Mouse (Mus musculus) CD4-positive, CD25-positive, alpha-beta regulatory T cell, adult 4 months (primary cell): ENCODE measurements around the gene Snrpf. TPM values are rescaled to one million over a fixed set of nuclear protein-coding genes. Genes with fewer than 3 reads are reported as not detected.

ENCODE experiments used
- ATAC-seq: one replicate; pipeline ENCODE4 v1.8.0; 2017
- polyA plus RNA-seq, 2 experiments: library from polyadenylated mRNA; unstranded; fragments of 100-300 nt; shearing (Covaris generic); gene quantifications; one replicate each; pipeline ENCODE4 v1.2.1; 2017

The Snrpf gene
- 10 to 100 TPM; 55.4 to 63.9 TPM for polyA plus RNA-seq

DNA sequence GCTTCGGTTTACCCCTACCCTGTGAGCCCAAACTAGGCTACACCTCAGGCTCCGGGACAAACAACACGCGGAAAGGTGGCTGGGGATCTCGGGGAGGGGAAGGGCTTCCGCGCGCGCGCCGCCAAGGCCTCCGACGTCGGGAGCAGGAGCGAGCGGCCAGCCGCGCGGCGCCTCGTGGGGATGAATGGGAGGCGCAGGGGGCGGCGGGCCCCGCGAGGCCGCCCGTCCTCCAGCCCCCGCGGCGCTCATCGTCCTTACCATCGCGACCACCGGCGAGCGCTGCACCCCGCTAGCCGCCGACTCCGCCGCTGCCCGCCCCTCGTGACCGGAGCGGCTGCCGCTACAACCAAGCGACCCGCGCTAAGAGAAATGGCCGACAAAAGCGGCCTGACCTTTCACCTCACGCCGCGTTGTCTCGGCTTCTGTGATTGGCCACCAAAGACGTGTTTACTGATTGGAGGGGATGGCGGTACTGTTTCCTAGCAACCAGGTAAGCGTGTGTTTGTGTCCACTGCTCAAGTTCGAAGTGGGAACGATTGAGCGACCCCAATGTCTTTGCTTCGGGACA is at the start of gene Snrpf:
Snrpf (minus strand) TSS at position 426 of the 568 bp plus-strand sequence.
- peak; percentile 79 for ATAC-seq

GRCm38 (mm10) chr10:93635941-93636340 is 46.4 kb upstream of the Snrpf start:
- no peak for ATAC-seq

DNA sequence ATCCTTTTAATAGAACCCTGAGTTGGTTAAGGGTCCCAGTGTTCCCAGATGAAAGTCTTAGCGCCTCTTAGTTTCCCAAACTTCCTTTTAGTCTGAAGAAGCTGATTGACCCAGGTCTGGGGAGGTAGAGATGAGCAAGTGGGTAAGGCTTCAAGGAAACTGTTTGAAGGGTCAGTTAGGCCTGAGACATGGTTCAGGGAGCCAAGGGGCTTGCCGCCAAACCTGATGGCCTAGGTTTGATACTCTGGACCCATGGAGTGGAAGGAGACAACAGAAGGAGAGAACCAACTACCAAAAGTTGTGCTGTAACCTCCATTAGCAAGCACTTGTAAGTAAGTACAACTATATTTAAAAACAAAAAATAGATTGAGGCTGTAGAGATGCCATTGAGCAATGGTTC is 44.5 kb upstream of the Snrpf start:
- no peak for ATAC-seq

GRCm38 (mm10) chr10:93633563-93633962 is 44.1 kb upstream of the Snrpf start:
- no peak for ATAC-seq

DNA sequence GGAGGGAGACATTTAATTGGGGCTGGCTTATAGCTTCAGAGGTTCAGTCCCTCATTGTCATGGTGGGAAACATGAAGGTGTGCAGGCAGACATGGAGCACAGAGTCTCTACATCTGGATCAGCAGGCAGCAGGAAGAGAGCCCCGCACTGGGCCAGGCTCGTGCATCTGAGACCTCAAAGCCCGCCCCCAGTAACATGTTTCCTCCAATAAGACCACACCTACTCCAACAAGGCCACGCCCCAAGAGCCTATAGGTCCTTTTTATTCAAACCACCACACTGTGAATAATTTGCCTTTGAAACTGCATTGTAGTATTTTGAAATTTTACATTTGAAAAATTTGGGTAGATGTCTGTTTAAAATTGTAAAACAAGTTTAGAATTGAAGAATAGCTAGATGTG is 42.6 kb upstream of the Snrpf start:
- ATAC-seq: no peak

- no peak for ATAC-seq
These were observed 40.8 kb upstream of the Snrpf start for GRCm38 (mm10) chr10:93630310-93630709.

GRCm38 (mm10) chr10:93624151-93624550 is 34.6 kb upstream of the Snrpf start:
- no peak for ATAC-seq

DNA sequence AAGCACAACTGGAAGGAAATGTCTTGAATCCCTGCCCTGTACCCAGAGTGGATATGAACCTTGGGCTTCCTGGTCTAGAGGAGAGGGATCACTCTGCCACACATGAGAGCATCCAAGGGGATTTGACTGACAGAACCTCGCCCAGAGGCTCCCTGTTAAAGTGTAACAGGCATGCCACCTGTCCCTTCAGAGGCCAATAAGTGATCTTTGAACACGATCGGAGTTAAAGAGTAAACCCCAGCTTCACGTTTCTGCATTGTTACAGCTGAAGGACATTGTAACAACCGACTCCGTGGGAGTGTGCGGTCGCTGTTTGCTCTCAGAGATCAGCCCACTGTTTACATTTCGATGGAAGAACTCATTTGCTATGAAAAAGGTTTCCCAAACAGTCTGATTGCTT is 34.2 kb upstream of the Snrpf start:
- ATAC-seq: no peak

DNA sequence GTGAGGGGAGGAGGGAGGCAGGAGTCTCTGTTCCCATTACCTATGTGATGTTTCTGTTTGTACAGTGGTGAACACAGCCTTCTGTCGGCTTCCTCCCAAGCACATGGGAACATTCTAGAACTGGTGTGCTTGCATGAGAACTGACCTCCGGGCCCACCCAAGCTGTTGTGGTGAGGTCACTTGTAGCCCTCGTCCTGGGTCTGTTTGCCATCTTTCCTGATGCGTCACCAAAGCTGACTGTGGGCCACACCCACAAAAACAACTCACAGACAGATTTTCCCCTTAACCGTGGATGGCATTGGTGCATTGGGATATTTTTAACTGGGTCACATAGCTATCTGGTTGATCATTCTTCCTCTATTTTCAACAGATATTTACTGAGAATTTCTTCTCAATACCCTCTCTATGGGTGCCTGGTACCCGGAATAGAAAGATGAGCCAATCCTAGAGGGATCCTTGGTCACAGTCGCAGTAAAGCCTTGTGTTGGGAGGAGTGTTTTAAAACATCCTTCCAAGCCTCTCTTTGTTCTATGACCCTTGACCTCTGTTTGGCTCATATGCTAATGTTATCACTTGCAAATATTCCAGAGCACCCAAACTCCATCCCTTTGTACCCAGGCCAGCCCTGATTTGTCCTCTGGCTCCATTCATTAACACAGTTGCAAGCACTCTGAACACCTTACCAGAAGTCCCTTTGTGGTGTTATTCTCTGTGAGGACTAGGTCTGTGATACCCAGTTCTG is 31.1 kb upstream of the Snrpf start:
- no peak for ATAC-seq

DNA sequence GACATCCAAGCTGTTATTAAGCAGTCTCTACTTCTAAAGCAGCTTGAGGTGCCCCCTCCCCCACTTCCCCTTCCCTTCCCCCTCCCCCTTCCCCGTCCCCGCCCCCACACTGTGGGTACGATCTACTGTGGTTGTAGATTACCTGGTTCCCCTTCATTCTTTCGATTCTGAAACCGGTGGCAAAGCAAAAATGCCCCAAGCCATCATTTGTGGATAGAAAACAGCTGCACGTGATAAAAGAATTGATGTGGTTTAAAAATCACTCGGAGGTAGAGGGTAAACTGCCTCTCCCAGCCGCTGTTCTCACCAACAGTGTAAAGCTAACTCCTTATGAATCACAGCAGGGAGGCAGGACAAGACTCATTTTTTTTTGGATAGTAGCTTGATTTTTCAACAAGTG is 25.3 kb upstream of the Snrpf start:
- peak; percentile 73 for ATAC-seq

DNA sequence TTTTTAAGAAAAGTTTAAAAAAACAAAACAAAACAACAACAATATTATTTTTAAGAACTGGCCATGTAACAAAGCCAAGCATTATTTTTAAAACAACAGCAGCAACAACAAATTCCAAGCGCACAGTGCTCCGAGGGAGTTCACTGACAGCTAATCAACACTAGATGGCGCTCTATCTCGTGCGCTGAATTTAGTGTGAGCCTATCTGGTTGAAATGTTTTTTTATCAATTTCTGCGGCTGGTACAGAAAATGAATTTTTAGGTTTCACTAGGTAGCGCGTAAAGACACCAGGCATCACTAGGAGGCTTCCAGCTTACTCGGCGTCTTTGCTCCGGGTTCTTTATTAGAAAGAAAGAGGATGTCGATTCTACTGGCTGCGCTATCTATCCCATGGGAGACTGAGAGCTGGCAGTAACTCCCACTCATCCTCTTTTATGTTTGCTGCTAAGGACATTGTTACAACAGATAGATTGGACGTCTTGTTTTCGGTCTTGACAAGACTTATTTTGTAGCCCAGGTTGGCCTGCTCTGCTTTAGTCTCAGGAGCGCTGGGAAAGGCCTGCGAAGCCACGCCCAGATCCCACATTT is 22.0 kb upstream of the Snrpf start:
- ATAC-seq: peak; percentile 80

DNA sequence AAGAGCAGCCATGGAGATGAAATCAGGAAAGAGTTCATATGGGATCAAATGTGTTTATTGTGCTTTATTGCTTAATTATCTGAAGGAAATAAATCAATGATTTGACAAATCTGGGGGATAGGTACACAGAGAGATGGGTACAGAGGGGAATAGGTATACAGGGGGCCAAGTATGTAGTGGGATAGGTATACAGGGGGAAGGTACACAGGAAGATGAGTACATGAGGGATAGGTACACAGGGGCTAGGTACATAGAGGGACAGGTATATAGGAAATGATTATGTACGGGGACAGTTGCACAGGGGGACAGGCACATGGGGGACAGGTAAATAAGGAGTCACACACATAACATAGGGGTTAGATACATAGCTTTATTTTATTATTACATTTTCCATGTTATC is 21.4 kb upstream of the Snrpf start:
- ATAC-seq: no peak

DNA sequence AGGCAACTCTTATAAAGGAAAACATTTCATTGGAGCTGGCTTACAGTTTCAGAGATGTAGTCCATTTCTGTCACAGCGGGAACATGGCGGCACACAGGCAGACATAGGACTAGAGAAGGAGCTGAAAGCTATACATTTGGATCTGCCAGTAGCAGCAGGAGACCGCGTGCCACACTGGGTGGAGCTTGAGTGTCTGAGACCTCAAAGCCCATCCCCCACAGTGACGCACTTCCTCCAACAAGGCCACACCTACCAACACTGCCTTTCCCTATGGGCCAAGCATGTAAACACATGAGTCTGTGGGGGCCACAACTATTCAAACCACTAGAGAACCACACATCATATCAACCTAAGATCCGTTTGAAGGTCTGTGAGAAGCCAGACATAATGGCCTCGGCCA is 19.7 kb upstream of the Snrpf start:
- ATAC-seq: no peak

- ATAC-seq: no peak
These were observed 18.5 kb upstream of the Snrpf start for GRCm38 (mm10) chr10:93608051-93608450.

GRCm38 (mm10) chr10:93606326-93606725 is 16.8 kb upstream of the Snrpf start:
- ATAC-seq: no peak

GRCm38 (mm10) chr10:93603256-93603655 is 13.8 kb upstream of the Snrpf start:
- no peak for ATAC-seq

- no peak for ATAC-seq
These were observed 12.8 kb upstream of the Snrpf start for GRCm38 (mm10) chr10:93602309-93602708.

GRCm38 (mm10) chr10:93596641-93597040 is 7.1 kb upstream of the Snrpf start:
- ATAC-seq: no peak

- ATAC-seq: no peak
These were observed 6.3 kb upstream of the Snrpf start for GRCm38 (mm10) chr10:93595831-93596230.

DNA sequence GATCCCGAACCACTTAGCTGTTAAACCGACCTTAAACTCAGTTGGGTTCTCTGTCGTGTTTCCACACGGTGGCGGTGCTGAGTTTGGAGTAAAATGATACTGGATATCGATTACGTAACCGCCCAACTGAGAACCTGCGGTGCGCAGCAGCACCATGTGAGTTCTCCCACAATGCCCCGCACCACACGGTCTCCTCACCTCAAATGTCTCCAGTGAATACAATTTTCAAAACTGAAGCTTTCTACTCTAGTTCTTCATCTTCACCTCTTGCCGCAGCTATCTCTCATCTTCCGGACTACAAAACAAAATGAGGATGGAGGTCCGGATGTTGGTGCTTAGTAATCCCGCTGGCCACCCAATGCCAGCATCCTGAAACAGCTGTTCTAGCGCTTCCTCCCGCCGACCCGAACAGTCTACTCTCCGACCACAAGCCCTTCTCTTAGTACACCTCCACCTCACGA is 4.5 kb upstream of the Snrpf start:
- peak; percentile 75 for ATAC-seq

GRCm38 (mm10) chr10:93592456-93592855 is 3.0 kb upstream of the Snrpf start:
- ATAC-seq: no peak

- peak; percentile 35 for ATAC-seq
These were observed 710 bp downstream of the Snrpf start for GRCm38 (mm10) chr10:93588796-93589195.

- ATAC-seq: peak; percentile 91
These were observed 12.1 kb downstream of the Snrpf start for GRCm38 (mm10) chr10:93577271-93577886.

DNA sequence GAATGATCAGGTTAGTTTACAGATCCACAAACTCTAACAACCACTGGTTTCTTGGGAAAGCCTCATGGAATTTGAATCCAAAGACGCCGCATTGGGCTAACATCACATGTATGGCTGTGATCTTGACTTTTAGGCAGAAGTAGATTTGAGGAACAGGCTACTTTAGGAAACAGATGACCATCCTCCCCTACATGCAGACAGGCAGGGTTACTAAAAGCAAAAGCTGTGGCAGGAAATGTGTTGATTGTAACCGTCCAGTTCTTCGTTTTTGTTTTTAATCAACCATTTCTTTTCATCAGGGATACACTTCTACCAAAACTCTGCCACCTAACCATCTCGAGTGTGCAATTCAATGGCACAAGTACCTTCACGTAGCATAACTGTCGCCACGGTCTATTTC is 13.5 kb downstream of the Snrpf start:
- ATAC-seq: no peak
